Mouse (Mus musculus) embryo, embryonic 10.5 days (tissue): Measurements from ENCODE around the gene Unc50.

Experiments
- DNase-seq: peaks from one replicate; pipeline ENCODE4 v3.0.0-alpha.2; 2015; ENCODE audit warnings: low spot score

The Unc50 gene

DNA sequence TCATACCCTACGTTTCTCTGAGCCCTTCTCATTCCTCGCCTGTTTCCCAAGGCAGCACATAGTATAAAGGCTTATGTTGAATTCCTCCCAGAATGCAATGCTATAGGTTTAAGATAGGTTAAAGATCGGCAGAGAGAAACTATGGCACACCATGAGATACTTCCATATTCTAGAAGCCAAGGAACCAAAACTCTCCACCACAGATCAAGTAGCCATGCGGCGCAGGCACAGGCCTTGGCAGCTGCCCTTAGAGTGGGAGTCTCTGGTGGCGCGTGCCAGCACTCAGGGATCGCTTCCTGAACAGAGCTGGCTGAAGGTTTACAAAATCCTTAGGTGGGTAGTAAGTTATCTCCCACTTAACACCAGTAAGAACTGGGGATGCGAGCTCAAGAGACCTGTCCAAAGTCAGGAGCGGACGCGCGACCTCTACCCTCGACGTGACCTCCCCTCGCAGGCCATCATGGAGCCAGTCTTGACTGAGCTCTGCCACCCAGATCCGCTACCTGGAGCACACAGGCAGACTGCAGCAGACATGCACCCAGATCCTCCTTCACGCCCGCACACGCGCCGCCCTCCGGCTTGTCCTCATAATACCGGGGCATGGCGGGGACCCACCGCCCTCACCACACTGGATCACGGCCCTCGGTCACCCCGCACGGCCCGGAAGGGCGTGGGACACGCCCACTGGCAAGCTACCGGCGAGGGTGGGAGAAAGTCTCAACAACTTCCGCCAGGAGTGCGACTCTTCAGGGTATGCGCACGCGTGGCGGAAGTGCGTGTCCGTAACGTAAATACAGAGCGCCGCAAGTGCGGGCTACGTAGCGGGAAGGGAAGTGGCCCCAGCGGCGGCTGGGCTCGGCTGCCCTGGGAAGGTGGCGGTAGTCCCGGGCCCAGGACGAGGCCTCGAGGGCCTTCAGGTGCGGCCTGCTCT lies at the start of gene Unc50, which contains the start of gene Coa5:
Gene Unc50, plus strand, starts transcription at position 774 of the 931 bp plus-strand sequence.
Gene Coa5, minus strand, starts transcription at position 738 of the 931 bp plus-strand sequence.
- peak; percentile 96 for DNase-seq

DNA sequence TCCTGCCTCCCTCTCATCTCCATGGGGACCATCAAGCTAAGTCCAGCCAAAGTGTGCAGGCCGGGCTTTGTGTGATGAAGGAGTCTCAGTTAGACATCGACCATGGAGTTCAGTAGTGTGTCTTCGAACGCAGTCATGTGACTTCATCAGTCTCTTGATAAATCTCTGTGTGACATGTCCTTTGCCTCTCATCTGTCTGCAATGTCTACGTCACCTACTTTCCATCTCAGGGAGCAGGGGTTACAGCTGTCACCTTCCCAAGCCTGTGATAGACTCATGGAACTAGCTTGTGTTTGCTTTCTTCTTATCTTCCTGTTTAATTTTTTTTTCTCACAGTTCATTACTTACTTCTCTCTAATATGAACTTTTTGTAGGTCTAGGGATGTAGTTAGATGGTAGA lies 49.0 kb upstream of the Unc50 start:
- DNase-seq: no peak

DNA sequence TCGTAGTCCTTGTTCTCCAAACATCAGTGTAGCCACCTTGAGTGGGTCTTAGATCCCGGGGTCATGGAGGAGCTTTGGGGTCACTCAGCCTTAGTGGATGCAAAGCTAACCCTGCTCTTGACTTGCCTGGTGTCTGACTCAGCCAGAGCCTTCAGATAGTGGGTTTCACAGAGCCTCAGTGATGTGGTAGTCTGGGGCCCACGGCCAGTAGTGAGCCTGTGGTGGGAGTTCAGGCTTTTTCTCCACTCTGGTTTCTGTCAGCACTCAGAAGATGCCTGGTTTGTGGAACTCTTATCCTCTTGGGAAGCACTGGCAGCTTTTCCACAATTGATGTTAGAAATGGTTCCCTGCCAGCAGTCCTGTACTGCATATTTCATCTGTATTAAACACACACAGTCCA lies 45.6 kb upstream of the Unc50 start:
- DNase-seq: no peak

DNA sequence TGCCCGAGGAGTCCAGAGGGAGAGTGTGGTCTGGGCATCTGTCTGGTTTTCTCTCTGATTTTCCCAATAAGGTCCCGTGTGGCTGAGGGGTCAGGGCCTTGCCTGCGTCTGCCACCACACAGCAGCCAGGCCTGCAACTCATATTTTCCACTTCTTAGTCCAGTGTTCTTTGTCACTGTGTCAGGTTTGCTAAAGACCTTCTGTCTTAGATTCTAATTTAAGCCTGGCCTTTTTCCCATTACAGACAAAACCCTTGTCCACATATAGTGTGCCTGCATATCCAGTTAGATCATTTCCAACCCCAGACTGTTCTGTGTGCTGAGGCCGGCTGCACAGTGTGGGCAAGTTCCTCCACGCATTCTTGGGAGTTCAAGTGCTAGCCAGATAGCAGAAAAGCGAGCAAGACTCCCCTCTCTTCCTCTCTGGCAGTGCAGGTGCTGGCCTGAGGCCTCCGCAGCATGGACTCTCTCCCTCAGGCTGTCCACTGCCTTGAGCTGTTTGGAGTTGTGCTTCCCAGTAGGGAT lies 43.4 kb upstream of the Unc50 start:
- DNase-seq: no peak

DNA sequence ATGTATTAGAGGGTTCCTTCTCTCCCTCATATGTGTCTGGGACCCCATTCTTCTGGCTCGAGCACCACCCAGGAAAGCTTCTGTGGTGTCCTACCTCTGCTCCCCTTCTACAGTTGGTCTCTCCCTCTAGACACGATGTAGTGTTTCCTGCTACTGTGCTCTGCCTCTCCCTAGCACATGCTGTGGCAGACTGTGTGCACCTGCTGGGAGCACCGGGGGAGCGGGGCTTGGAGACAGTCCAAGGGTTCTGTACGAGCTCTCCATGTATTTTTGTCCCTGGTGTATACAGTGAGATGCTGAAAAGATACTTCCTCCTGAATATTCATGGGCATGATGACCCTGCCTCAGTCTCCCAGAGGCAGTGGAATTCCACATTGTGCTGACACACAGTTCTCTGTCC lies 36.8 kb upstream of the Unc50 start:
- no peak for DNase-seq

DNA sequence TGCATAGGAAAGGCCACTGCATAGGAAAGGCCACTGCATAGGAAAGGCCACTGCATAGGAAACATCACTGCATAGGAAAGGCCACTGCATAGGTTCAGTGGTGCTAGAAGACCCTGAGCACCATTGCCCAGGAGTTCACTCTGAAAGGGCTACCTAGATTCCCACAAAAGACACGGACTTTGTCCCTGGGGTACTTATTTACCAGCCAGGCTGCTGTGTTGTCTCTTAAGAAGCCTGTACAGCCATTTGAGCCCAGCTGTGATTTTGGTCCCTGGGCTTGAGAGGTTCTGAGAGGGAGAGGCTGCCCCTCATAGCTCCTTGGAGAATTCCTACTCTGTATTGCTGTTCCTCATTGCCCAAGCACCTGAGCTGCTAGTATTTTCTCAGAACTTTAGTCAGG lies 33.5 kb upstream of the Unc50 start:
- DNase-seq: no peak

DNA sequence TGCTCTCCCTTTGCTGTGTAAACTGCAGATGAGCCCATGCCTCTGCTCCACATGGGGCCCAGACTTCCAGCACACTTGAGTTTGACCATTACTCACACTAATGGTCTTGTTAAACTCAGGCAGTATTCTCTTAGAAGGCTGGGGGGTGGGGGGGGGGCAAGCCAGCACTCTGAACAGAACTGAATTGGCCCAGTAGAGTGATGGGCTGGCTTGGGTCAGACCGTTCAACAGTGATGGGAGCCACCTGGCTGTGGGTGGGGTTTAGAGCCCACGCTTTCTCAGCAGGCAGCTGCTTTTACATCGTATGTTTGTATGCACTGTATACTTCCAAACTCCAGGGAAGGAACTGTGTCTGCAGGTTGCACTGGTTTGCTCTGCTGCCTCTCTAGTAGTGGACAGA lies 31.0 kb upstream of the Unc50 start:
- no peak for DNase-seq

DNA sequence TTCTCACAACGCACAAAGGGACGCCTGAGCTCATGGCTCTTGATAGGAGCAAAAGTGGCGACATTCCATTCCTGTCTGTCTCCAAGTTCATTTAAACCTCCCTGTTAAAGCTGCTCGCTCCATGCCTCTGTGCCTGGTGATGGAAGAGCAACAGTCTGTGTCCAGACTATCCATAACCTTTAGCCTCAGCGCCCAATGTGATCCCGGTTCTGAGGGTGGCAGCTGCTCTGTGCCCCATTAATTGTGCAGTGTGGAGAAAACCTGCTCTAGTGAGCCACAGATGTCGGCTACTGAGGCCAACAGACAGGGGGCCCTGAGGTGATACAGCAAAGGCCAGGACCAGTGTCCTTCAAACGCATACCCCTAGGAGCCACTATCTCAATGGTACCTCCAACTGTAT lies 30.2 kb upstream of the Unc50 start:
- peak; percentile 14 for DNase-seq

DNA sequence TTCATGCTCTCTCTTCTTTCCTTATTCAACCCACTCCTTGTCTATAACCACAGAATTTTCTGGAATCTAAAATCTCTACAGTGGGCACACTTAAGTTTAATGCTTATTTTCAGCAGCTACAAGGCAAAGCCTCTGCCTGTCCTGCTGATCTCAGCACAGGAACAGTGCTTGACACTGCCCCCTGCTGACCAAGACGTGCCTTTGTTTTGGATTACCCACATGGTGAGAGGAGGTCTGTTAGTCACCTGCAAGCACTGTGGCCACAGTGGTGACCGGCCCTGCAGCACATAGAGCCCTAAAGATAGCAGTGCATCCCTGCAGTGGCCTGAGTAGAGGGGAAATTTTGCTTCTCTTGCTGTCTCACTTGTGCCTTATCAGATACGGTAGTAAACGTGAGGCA lies 28.3 kb upstream of the Unc50 start:
- peak; percentile 73 for DNase-seq

DNA sequence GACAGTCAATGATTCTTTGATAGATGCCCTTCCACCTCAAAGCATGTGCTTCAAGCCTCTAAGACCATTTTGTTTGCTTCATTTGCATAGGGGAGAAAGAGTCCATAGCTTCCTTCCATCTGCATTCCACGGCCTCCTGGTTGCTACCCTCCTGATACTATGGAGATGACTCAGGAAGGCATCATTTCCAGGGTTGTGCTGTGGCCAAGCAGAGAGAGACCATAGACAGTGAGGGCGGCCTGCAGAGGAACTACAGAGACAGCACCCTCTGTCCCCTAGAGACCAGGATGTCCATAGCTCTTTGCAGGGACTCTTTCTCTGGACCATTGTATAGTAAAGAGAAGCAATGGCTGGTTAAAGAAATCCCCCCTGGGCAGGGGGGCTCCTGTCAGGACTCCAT lies 24.8 kb upstream of the Unc50 start:
- no peak for DNase-seq

DNA sequence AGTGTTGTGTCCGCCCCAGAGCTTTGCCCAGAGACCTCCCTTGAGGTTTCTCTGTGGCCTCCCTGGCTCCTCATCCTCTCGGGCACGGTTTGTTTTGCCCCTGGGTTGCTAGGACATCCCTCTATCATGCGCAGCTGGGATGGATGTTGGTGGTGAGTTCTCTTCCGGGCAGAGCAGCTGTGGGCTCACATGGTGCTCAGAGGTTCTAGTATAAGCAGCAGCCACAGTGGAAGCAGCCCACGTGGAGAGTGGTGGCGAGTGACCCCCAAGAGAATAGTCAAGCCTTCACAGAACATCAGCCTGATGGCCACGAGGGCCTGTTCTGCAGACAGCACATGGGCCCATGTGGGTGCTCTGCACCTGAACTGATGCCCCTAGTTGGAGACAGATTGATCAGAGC lies 22.7 kb upstream of the Unc50 start:
- no peak for DNase-seq

DNA sequence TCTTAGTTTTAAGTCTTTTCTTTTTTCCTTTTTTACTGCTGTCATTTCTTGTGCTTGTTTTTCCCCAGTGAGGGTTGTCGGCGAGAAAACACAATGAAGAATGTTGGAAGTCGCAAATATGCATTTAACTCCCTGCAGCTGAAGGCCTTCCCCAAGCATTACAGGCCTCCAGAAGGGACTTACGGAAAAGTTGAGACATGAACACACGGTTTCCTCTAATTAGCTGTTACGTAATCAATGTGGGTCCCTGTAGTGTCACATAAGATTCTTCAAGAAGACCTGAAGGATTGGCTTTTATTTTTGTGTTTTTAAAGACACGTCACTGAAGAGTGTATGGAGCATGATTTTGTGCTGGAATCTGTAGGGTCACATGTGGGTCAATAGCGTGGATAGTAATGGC lies 21.9 kb upstream of the Unc50 start:
- DNase-seq: no peak

DNA sequence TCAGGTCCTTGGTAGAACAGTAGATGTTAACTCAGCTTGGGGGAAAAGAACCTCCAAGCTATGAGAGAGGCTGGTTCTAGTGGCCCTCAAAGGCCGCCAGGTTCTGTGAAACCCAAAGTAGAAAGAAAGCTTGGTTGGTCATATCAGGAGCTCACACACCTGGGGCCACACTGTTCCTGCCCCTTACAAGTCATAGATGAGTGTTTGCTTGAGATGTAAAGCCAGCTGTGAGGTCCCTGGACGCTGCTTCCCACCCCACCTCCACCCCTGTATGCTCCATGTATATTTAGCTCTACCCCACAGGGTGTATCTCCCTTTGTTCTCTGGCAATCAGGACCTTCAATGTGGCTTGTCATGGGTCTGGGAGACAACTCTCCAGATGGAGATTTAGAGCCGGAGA lies 21.3 kb upstream of the Unc50 start:
- no peak for DNase-seq

DNA sequence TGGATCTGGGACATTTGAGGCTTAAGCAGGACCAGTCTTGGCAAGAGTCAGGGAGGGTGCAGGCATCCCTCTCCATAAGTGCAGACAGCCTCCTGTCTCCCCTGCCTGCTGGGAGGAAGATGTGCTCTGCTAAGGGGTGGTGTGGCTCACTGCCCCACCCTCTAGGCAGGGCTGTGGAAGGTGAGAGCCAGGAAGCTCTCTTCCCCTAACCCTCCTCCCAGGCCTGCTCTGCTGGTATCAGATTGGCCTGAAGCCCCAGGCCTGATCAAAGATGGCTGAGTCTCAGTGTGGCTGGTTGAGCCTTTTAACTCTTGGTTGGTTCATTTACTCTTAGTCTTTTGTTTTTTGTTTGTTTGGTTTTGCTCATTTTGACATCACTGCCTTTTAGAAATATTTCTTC lies 20.3 kb upstream of the Unc50 start:
- DNase-seq: no peak

DNA sequence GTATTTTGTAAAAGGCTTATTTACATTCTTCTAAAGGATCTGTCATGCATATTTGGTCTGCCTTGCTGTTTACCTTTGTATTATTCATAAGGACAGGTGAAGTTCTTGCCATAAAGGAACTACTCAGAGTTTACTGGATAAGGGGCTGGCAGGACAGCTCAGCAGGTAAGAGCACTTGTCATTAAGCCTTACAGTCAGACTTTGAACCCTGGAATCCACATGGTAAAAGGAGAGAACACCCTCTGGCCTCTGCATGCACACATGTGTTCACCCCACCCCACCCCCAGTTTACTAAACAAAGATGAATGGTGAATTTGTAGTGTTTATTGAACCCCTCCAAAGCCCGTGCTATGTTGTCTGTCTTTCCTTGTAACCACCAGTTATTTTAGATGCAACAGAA lies 14.5 kb upstream of the Unc50 start:
- no peak for DNase-seq

DNA sequence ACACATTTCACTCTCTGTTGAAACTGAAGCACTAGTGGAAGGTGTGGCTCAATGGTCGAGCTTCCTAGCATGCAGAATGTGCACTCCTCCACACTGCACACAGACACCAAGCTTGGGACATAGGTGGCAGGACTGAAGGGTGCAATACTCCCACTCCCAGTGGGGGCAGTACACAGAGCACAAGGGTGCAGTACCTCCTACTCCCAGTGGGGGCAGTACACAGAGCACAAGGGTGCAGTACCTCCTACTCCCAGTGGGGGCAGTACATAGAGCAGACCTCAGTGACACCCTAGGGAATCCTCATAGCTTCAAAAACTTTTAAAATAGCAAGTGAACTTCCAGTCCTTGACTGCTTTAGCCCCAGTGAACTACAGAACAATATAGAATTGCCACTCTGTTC lies 10.5 kb upstream of the Unc50 start:
- DNase-seq: no peak

DNA sequence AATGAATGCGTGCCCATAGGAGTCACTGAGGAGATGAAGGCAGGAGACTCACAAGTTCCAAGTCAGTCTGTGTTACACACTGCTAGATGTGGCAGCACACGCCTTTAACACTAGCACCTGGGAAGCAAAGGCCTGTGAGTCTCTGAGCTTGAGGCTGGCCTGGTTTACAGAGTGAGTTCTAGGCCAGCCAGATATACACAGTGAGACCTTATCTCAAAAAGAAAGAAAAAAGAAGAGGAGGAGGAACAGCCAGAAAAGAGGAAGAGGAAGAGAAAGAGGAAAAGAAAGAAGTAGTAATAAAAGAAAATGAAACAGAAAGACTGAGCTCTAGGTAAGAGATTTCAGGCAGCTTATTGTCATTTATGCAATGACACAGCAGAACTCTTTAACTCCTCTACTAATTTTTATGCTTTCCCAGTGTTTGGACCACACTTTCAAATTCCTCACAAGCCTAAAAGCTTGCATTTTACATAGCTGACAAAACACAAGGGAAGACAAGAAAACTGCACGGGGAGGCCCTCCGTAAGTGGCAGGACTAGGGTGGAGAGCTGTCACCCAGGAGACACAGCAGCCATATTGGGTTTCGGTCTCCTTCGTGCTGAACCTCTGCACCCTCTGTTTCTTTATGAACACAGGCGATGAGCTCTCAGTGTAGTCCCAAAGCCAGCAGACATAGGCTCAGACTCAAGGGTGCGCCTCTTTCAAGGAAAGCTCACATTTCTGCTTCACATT lies 2.6 kb upstream of the Unc50 start:
- DNase-seq: no peak

DNA sequence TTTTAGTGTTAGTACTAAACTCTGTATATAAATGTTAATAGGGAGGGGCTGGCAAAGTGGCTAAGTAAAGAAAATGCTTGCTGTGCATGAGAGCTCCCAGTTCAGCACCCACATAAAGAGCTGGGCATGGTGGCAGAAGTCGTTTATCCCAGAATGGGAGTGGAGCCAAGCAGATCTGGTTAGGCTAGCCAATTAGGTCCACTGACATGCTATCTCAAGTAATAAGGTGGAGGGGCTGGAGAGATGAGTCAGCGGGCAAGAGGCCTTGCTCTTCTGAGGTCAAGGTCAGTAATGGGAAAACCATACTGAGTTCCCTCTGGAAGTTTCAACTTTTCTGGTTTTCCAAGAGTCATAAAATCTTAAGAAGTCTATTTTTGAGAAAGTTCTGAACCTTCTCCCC lies 1.0 kb upstream of the Unc50 start:
- no peak for DNase-seq

DNA sequence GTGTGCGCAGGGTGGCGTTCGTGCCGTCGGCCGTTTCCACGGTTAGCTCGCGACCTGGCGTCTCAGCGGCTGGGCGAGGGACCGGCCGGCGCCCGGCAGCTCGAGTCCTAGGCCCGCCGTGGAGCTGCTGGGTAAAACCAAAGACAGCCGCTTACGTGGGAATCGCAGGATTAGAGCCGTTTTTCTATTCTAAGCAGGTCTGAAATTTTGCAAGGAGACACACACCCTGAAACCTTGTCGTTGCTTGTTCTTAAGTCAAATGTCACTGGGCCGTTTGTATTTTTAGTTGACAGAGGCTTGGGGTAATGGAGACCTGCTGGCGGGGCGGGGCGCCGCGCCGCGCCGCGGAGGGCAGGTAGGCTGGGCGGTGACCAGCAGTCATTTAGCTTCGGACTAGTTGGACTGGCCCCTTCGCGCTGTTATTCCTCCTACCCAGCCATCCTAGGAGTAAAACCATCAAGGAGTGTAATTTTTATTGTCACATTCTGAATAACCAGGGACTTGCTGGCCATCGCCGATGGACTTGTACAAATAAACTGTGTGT lies 430 bp downstream of the Unc50 start:
- DNase-seq: no peak

DNA sequence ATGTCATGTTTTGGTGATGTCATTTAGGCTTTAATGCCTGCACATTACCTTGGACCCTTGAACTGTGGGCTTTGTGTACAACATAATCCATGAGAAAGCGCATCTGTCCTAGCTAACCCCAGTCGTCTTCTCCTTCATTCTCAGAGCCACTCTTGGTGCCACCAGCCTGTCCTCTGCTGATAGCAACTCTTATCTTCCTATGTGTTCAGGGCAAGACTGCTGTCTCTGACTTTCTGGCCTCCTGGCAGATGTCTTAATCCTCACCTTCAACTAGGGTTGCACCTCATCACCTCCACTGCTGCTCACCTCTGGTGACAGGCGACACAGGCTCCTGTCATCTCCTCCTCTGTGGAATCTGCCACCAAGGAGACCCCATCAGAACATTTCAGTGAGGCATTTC lies 6.5 kb downstream of the Unc50 start:
- no peak for DNase-seq

DNA sequence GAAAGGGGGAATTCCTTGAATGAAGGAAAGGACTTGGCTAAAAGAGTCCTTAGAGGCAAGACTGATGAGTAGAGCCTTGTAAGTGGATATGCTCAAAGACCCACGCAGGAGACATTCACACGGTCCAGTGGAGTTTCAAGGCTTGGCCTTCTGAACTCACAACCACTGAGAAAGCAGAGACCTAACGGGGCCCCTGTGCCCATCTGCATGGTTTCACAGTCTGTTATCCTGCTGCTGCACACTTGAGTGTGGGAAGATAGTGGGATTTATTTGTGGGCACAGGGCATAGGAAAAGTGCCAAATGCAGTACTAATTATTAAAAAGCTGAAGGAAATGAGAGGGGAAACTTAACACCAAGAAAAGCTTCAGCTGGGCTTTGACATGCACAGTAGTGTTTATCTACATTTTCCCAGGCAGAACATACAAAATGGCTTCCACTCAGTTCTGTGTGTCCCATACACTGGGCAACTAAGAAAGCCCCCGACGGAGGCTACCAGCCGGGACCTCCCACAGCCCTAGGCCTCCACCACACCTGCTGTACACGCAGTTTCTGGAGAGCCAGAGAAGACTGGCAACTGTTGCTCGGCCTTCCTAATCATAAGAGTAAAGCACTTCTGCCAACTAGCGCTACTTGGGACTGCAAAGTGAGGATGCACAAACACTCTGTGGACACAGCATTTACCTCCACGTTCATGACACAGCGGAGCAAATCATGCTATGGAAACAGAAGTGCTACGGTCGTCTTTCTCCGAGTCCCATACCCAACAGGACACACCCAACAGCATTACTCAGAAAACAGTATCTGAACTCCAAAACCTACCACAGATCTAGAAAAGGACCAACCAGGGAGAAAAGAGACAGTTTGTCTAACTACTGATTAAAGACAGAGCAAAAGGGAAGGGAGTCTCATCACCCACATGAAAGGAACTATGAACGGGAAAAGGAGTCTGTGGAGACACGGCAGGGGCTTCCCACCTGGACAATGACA lies 13.2 kb downstream of the Unc50 start:
- DNase-seq: no peak
